ENCODE assay signal across 15 mouse cellular contexts in the genomic region with DNA sequence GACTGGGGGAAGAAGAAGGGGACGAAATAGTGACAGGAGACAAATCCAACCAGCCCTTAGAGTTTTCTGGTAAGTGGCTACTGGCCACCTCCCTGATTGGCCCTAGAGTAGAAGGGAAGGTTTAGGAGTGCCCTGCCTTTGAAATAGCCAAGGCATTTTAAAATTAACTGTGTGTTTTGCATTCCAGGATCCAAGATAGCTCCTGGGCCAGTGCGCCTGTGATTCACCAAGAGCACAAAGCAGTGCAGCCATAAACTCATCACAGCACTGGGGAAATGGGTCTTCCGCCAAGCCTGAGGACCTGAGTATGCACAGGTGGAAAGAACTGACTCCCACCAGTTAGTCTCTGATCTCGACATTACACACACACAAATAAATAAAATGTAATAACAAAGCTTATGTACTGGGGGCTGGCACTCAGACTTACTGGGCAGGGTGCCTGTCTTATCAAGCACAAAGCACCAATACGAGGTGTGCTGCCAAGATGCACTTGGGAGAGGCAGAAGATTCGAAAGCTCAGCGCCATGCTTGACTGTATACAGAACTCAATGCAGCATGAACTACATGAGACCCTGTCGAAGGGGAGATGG. TPM values are rescaled to one million over a fixed set of nuclear protein-coding genes. Genes with fewer than 3 reads are reported as not detected.
DNase-seq lines count a peak whose midpoint lies in the region; ATAC-seq and TF ChIP-seq lines count a peak whose summit lies in the region.
"Had no signal": no experiment of that assay in that cellular context is flagged by ENCODE, and none has a peak within 500 bp of the region (broad histone marks: within the 10 kb centered on the region; RNA-seq: fewer than 3 reads in every experiment).

No protein-coding gene starts in this region.

- H3K36me3 ChIP-seq in hindbrain, postnatal 0 days (ENCODE audit: insufficient read depth, low read length) = peaks cover 16% of the 10 kb centered on the region

- 79% methylated on average over 8 of the region's 8 CpGs for WGBS in hindbrain, postnatal 0 days

- peak; percentile 5 to 24 for DNase-seq in left cerebral cortex, adult 18-20 months (ENCODE audit: low spot score in 2 of 2)
- DNase-seq in left cerebral cortex, postnatal 4 days = no peak
- peak; percentile 18 for DNase-seq in urinary bladder, postnatal 14 days (ENCODE audit: low spot score)
- no peak for DNase-seq in urinary bladder, adult 2 months (ENCODE audit: low spot score)
- DNase-seq in heart, postnatal 10 days = peak; percentile 67 to 75
- no peak for DNase-seq in spleen, postnatal 4 days (ENCODE audit: low spot score in 2 of 2)
- DNase-seq in hindbrain, postnatal 0 days (ENCODE audit: low spot score) = no peak
- DNase-seq: adrenal gland, postnatal 36 days; kidney, postnatal 10 days had no signal

- H3K4me1 ChIP-seq in hindbrain, postnatal 0 days (ENCODE audit: insufficient read depth, low read length) = no peaks in the 10 kb centered on the region
- H3K4me1 ChIP-seq: embryonic facial prominence, embryonic 10.5 days; forebrain, embryonic 15.5 days; hindbrain, embryonic 13.5 days had no signal

- H3K4me2 ChIP-seq in hindbrain, postnatal 0 days (ENCODE audit: low read depth, low read length) = no peak overlapping the region
- H3K4me2 ChIP-seq: forebrain, embryonic 15.5 days; hindbrain, embryonic 13.5 days; liver, embryonic 15.5 days had no signal

- no peak overlapping the region for H3K4me3 ChIP-seq in hindbrain, postnatal 0 days (ENCODE audit: low read length)
- H3K4me3 ChIP-seq: embryonic facial prominence, embryonic 10.5 days; forebrain, embryonic 15.5 days; hindbrain, embryonic 13.5 days; liver, embryonic 15.5 days had no signal

- intact Hi-C loops in left cerebral cortex, postnatal 4 days (cut with DNase I) = no loop called here
- intact Hi-C loops in heart, postnatal 10 days (cut with DNase I) = no loop called here

- no peak for TF ChIP-seq CTCF in hindbrain, postnatal 0 days (IDR thresholded peaks at IDR 0.05; ENCODE audit: low read depth)

- no peak overlapping the region for H3K9ac ChIP-seq in hindbrain, postnatal 0 days (replicated peaks; ENCODE audit: low read length)
- H3K9ac ChIP-seq: forebrain, embryonic 15.5 days; hindbrain, embryonic 13.5 days; liver, embryonic 15.5 days had no signal

- H3K27me3 ChIP-seq in hindbrain, postnatal 0 days (ENCODE audit: insufficient read depth, low read length) = no peaks in the 10 kb centered on the region
- H3K27me3 ChIP-seq: forebrain, embryonic 15.5 days; hindbrain, embryonic 13.5 days; liver, embryonic 15.5 days had no signal

- ATAC-seq in hindbrain, postnatal 0 days = no peak
- ATAC-seq: forebrain, embryonic 15.5 days; intestine, embryonic 16.5 days; lung, postnatal 0 days had no signal

- no peak overlapping the region for H3K27ac ChIP-seq in hindbrain, postnatal 0 days
- H3K27ac ChIP-seq: embryonic facial prominence, embryonic 10.5 days; forebrain, embryonic 15.5 days; hindbrain, embryonic 13.5 days; liver, embryonic 15.5 days had no signal

- no peaks in the 10 kb centered on the region for H3K9me3 ChIP-seq in hindbrain, postnatal 0 days (ENCODE audit: low read length)
- H3K9me3 ChIP-seq: embryonic facial prominence, embryonic 10.5 days; forebrain, embryonic 15.5 days; hindbrain, embryonic 13.5 days; liver, embryonic 15.5 days had no signal

RNA-seq across cellular contexts. Expression of a gene that starts 15.9 kb away (rescaled TPM):
- 10 to 100 TPM; 46.4 to 51.0 TPM for total RNA-seq in left cerebral cortex, adult 18-20 months (2021)
- 10 to 100 TPM; 67.7 to 78.6 TPM for total RNA-seq in left cerebral cortex, postnatal 4 days (2021)
- 105 and 113 TPM in 2 replicates for polyA plus RNA-seq in urinary bladder, adult 2 months (2012; rRNA removed)
- total RNA-seq in heart, postnatal 10 days (2021) = 10 to 100 TPM; 70.2 to 75.0 TPM
- total RNA-seq in hindbrain, postnatal 0 days (2014; rRNA removed) = 46.6 and 48.1 TPM in 2 replicates
- 140 and 144 TPM in 2 replicates for polyA plus RNA-seq in hindbrain, postnatal 0 days (2015; fragmentation: Nextera tagmentation; extraction: Ambion mirVana)

RNA-seq across cellular contexts. Expression of a gene that starts 26.8 kb away (rescaled TPM):
- 1 to 10 TPM; 5.3 to 6.0 TPM for total RNA-seq in left cerebral cortex, adult 18-20 months (2021)
- total RNA-seq in left cerebral cortex, postnatal 4 days (2021) = 1 to 10 TPM; 8.4 to 9.0 TPM
- polyA plus RNA-seq in urinary bladder, adult 2 months (2012; rRNA removed) = 4.2 and 5.5 TPM in 2 replicates
- total RNA-seq in heart, postnatal 10 days (2021) = 1 to 10 TPM; 2.1 to 6.4 TPM
- 6.5 and 13.4 TPM in 2 replicates for total RNA-seq in hindbrain, postnatal 0 days (2014; rRNA removed)
- polyA plus RNA-seq in hindbrain, postnatal 0 days (2015; fragmentation: Nextera tagmentation; extraction: Ambion mirVana) = 10.6 and 12.9 TPM in 2 replicates

RNA-seq across cellular contexts. Expression of a gene that starts 30.6 kb away (rescaled TPM):
- 10 to 100 TPM; 27.5 to 29.9 TPM for total RNA-seq in left cerebral cortex, adult 18-20 months (2021)
- 10 to 100 TPM; 29.6 to 36.7 TPM for total RNA-seq in left cerebral cortex, postnatal 4 days (2021)
- polyA plus RNA-seq in urinary bladder, adult 2 months (2012; rRNA removed) = 16.7 and 19.2 TPM in 2 replicates
- total RNA-seq in heart, postnatal 10 days (2021) = 10 to 100 TPM in 1 of 2 experiments, 1 to 10 TPM in 1; 7.9 to 10.6 TPM
- 20.3 and 23.9 TPM in 2 replicates for total RNA-seq in hindbrain, postnatal 0 days (2014; rRNA removed)
- 29.2 and 35.7 TPM in 2 replicates for polyA plus RNA-seq in hindbrain, postnatal 0 days (2015; fragmentation: Nextera tagmentation; extraction: Ambion mirVana)

Comparison
In these comparisons a context has a peak if more than half of its experiments do, and no peak if none do; other contexts are left out.
1. DNase-seq: peak in left cerebral cortex, adult 18-20 months (2 of 2), urinary bladder, postnatal 14 days (single experiment) and heart, postnatal 10 days (2 of 2); none in left cerebral cortex, postnatal 4 days (single experiment), urinary bladder, adult 2 months (single experiment), spleen, postnatal 4 days (0 of 2) and hindbrain, postnatal 0 days (single experiment).